Mouse (Mus musculus) midbrain, embryonic 12.5 days (tissue): ENCODE data around the gene Zfp189. TPM values are rescaled to one million over a fixed set of nuclear protein-coding genes. Genes with fewer than 3 reads are reported as not detected.

Source experiments
- ATAC-seq: fragments of 200-750 bp; cut with Nextera tagmentation; 2 replicates; pipeline ENCODE4 v1.8.0; 2017; ENCODE audit warnings: low read depth, moderate TSS enrichment, moderate library complexity; ENCODE audit not compliant: low FRiP score
- H3K27ac ChIP-seq: fragments of 300-500 bp; sonication (generic); replicated peaks from 2 replicates; pipeline ENCODE4 v1.5.1; 2016; ENCODE audit warnings: mild to moderate bottlenecking
- H3K27me3 ChIP-seq: fragments of 300-500 bp; sonication (generic); 2 replicates; pipeline ENCODE4 v1.6.1; 2016; ENCODE audit warnings: mild to moderate bottlenecking
- H3K36me3 ChIP-seq: fragments of 300-500 bp; sonication (generic); 2 replicates; pipeline ENCODE4 v1.6.1; 2016
- H3K4me1 ChIP-seq: fragments of 300-500 bp; sonication (generic); 2 replicates; pipeline ENCODE4 v1.6.1; 2016
- H3K4me2 ChIP-seq: fragments of 300-500 bp; sonication (generic); replicated peaks from 2 replicates; pipeline ENCODE4 v1.6.1; 2016; ENCODE audit warnings: mild to moderate bottlenecking, moderate library complexity
- H3K4me3 ChIP-seq: fragments of 300-500 bp; sonication (generic); 2 replicates; pipeline ENCODE4 v1.5.1; 2016; ENCODE audit warnings: mild to moderate bottlenecking
- H3K9ac ChIP-seq: fragments of 300-500 bp; sonication (generic); replicated peaks from 2 replicates; pipeline ENCODE4 v1.6.1; 2016; ENCODE audit warnings: mild to moderate bottlenecking, moderate library complexity
- H3K9me3 ChIP-seq: fragments of 300-500 bp; sonication (generic); 2 replicates; pipeline ENCODE4 v1.6.1; 2016; ENCODE audit warnings: mild to moderate bottlenecking
- WGBS: fragments of 180-500 bp; shearing (Covaris S2); methylation state at CpG from one replicate; pipeline ENCODE4 v1.1.7; 2016; 5-methylcytosine and 5-hydroxymethylcytosine counted together
- polyA plus RNA-seq: library from polyadenylated mRNA; unstranded; fragments of >200 nt; fragmentation: Nextera tagmentation; extraction: Ambion mirVana; gene quantifications from 2 replicates; pipeline ENCODE4 v1.2.1, GENCODE M21; 2016

Gene Zfp189
- polyA plus RNA-seq, 1 experiment from 2014 or later, result 15.2 TPM

DNA sequence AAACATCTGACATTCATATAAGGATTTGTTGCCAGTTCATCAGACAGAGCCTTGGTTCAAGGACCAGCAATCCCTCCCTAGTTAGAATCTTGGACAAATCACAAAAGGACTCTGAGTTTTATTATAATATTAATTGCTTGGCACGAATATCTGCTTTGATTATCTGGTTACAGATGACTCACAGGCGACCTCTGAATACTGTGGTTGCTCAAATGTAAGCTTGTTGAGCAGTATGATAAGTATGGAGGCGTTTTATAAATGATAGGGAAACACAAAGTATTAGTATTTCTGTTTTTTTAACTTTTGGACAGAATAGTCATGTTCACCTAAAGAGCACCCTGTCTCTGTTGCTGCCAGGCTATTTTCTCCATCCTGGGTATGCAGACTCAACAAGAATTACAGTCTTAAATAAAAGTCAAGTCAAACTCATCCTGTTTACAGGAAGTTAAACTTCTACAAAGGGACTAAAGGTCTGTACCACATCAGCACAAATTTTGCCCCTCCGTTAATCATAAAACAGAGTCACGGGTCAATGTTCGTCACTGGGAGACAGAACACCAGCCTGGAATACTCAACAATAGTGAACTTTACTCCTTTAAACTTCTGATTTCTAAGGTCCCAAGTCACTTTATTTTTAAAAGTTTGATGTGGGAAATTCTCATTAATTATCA lies 26.0 kb downstream of the Zfp189 start:
- Histone ChIP-seq H3K9me3 (no peaks in the 10 kb centered on the region), H3K27me3 (no peaks in the 10 kb centered on the region), H3K36me3 (no peaks in the 10 kb centered on the region), H3K4me2 (no peak overlapping the region), H3K4me1 (no peaks in the 10 kb centered on the region), H3K4me3 (no peak overlapping the region), H3K27ac (no peak overlapping the region), H3K9ac (no peak overlapping the region)
- no peak for ATAC-seq
- 78% methylated on average over 6 of the region's 6 CpGs for WGBS

- Histone ChIP-seq H3K4me1 (no peaks in the 10 kb centered on the region), H3K9me3 (no peaks in the 10 kb centered on the region), H3K9ac (no peak overlapping the region), H3K36me3 (no peaks in the 10 kb centered on the region), H3K27ac (no peak overlapping the region), H3K4me3 (no peak overlapping the region), H3K27me3 (no peaks in the 10 kb centered on the region), H3K4me2 (no peak overlapping the region)
- WGBS, result 91% methylated on average over 7 of the region's 7 CpGs
- ATAC-seq, result no peak
Measured at GRCm38 (mm10) chr4:49547544-49548219, 26.7 kb downstream of the Zfp189 start.

DNA sequence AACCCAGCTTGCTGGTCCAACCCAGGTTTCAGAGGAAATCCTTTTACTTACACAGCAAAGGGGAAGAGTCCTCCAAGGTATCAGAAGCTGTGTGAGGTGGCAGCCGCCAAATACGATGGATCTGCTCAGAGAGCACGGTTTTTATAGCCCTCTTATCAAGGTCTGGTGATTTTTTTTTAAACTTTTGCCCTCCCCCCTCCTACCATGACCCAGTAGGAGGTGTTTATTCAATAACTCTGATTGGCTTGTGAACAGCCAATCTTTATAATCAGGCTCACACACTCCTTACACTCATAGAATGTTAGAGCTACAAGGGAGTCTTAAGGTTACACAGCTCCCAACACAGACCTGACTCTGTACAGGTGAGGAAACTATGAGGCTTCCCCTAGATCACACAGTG lies 28.4 kb downstream of the Zfp189 start, which contains the start of gene Aldob:
TSS of gene Aldob (minus strand) at position 164 of the 400 bp plus-strand sequence.
- H3K4me1 ChIP-seq, result no peaks in the 10 kb centered on the region
- ATAC-seq, result no peak
- H3K9me3 ChIP-seq, result no peaks in the 10 kb centered on the region
- 60% methylated on average over 3 of the region's 3 CpGs for WGBS
- no peak within 1 kb of the TSS for H3K9ac ChIP-seq
- no peak within 1 kb of the TSS for H3K4me2 ChIP-seq
- no peaks in the 10 kb centered on the region for H3K36me3 ChIP-seq
- H3K4me3 ChIP-seq, result no peak within 1 kb of the TSS
- H3K27me3 ChIP-seq, result no peaks in the 10 kb centered on the region
- H3K27ac ChIP-seq, result no peak within 1 kb of the TSS

- H3K4me3 ChIP-seq, result no peak overlapping the region
- H3K36me3 ChIP-seq, result no peaks in the 10 kb centered on the region
- no peak overlapping the region for H3K9ac ChIP-seq
- H3K27me3 ChIP-seq, result no peaks in the 10 kb centered on the region
- ATAC-seq, result no peak
- no peaks in the 10 kb centered on the region for H3K4me1 ChIP-seq
- no peak overlapping the region for H3K4me2 ChIP-seq
- H3K27ac ChIP-seq, result no peak overlapping the region
- no peaks in the 10 kb centered on the region for H3K9me3 ChIP-seq
- 87% methylated on average over 5 of the region's 5 CpGs for WGBS
Measured at GRCm38 (mm10) chr4:49553380-49553779, 32.4 kb downstream of the Zfp189 start.

DNA sequence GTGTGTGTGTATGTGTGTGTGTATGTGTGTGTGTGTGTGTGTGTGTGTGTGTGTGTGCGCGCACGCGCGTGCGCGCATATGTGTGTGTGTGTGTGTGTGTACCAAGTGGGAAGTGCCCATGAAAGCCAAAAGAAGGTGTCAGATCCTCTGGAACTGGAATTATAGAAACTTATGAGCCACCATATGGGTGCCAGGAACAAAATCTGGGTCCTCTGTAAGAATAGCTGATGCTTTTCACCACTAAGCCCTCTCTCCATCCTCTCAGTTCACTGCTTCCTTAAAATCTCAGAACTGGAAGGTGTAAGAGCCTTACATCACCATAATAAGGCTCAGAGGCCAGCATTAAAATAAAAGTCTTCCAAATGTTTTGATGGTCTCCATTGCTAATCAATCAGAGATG lies 36.4 kb downstream of the Zfp189 start:
- Histone ChIP-seq H3K4me1 (no peaks in the 10 kb centered on the region), H3K27ac (no peak overlapping the region), H3K27me3 (no peaks in the 10 kb centered on the region), H3K9me3 (no peaks in the 10 kb centered on the region), H3K9ac (no peak overlapping the region), H3K36me3 (no peaks in the 10 kb centered on the region), H3K4me3 (no peak overlapping the region), H3K4me2 (no peak overlapping the region)
- ATAC-seq, result no peak
- WGBS, result 100% methylated on average over 7 of the region's 7 CpGs

DNA sequence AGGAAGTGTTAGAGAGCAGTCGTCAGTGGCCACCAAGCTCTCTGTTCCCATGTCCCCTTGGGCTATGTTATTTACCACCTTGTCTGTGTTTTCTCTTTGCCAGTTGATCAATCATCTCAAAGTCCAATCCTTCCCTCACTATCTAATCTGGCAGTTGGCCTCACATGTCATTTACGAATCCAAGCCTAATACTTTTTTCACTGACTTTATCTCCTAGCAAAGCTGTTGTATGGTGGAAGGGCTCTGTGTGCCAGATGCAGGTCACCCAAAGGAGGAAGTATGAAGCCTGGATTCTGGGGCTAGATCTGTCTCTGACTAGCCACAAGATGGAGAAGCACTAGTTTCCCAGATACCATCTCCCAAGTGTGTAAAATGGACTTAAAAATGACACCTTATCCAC lies 37.2 kb downstream of the Zfp189 start:
- Histone ChIP-seq H3K9me3 (no peaks in the 10 kb centered on the region), H3K4me3 (no peak overlapping the region), H3K36me3 (no peaks in the 10 kb centered on the region), H3K4me2 (no peak overlapping the region), H3K27me3 (no peaks in the 10 kb centered on the region), H3K27ac (no peak overlapping the region), H3K9ac (no peak overlapping the region), H3K4me1 (no peaks in the 10 kb centered on the region)
- no peak for ATAC-seq
- WGBS, result 93% methylated on average over 2 of the region's 2 CpGs

DNA sequence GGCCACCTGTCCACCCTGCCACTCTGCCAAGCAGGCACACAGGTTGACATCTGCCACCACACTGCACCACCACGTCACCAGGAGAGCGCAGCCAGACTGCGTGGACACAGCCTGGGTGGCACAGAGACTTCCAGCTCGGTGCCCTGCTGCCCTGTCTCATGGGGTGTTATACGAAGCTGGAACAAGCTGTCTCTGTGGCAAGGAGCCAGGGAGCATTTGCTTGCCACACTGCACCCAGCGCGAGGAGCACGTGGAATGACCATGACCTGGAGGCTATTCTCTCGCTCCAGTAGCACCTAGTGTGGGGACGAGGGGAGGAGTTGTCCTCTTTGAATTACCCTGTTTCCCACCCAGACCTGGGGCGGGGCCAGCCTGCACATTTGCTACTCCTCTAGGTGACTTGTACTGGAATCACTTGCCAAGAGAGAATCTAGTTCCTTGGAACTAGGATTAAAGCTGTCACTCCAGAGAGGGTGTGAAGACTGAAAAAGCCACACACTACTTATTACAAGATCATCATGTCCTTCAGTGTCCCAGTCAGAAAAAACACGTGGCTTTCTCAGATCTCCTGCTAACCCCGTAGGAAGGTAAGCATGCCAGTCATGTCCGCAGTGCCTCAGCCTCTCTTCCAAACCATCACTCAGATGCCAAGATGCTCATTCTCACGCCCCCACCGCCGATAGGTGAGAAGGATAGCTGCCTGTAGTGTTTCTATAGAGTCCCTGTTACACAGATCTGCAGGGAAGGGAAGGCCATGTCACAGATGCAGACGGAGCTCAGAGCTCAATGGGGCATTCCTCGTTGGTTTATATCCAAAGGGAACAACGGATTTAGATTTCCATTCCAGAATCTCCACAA lies 39.2 kb downstream of the Zfp189 start:
- no peak overlapping the region for H3K27ac ChIP-seq
- H3K36me3 ChIP-seq, result no peaks in the 10 kb centered on the region
- H3K27me3 ChIP-seq, result no peaks in the 10 kb centered on the region
- H3K4me3 ChIP-seq, result no peak overlapping the region
- H3K4me2 ChIP-seq, result no peak overlapping the region
- H3K4me1 ChIP-seq, result no peaks in the 10 kb centered on the region
- no peaks in the 10 kb centered on the region for H3K9me3 ChIP-seq
- WGBS, result 82% methylated on average over 20 of the region's 20 CpGs
- no peak for ATAC-seq
- H3K9ac ChIP-seq, result no peak overlapping the region

GRCm38 (mm10) chr4:49567613-49568012 lies 46.6 kb downstream of the Zfp189 start:
- H3K9ac ChIP-seq, result no peak overlapping the region
- no peaks in the 10 kb centered on the region for H3K4me1 ChIP-seq
- no peaks in the 10 kb centered on the region for H3K9me3 ChIP-seq
- no peaks in the 10 kb centered on the region for H3K27me3 ChIP-seq
- ATAC-seq, result peak; percentile 77
- H3K27ac ChIP-seq, result no peak overlapping the region
- H3K36me3 ChIP-seq, result no peaks in the 10 kb centered on the region
- H3K4me3 ChIP-seq, result no peak overlapping the region
- no peak overlapping the region for H3K4me2 ChIP-seq
- WGBS, result 20% methylated on average over 3 of the region's 3 CpGs

- no peak overlapping the region for H3K4me3 ChIP-seq
- no peaks in the 10 kb centered on the region for H3K4me1 ChIP-seq
- H3K9ac ChIP-seq, result no peak overlapping the region
- WGBS, result 90% methylated on average over 4 of the region's 4 CpGs
- no peaks in the 10 kb centered on the region for H3K36me3 ChIP-seq
- no peaks in the 10 kb centered on the region for H3K27me3 ChIP-seq
- H3K9me3 ChIP-seq, result no peaks in the 10 kb centered on the region
- H3K27ac ChIP-seq, result no peak overlapping the region
- ATAC-seq, result no peak
- no peak overlapping the region for H3K4me2 ChIP-seq
Measured at GRCm38 (mm10) chr4:49572194-49572593, 51.2 kb downstream of the Zfp189 start.

Other genes with a start within 250 kb of the Zfp189 start
- not detected in 2 replicates for gene Acnat2, start 113.0 kb upstream of the Zfp189 start, polyA plus RNA-seq
- gene Acnat1, start 47.3 kb upstream of the Zfp189 start, polyA plus RNA-seq, result not detected in 2 replicates
- 0.17 and 0.67 TPM in 2 replicates for gene Baat, start 14.6 kb upstream of the Zfp189 start, polyA plus RNA-seq
- 84.7 and 86.1 TPM in 2 replicates for gene Mrpl50, start 83 bp upstream of the Zfp189 start, polyA plus RNA-seq
- gene Aldob, start 28.4 kb downstream of the Zfp189 start, polyA plus RNA-seq, result 0.29 TPM in 1 of 2 replicates, not detected in the other
- 27.0 and 28.7 TPM in 2 replicates for gene Tmem246, start 76.7 kb downstream of the Zfp189 start, polyA plus RNA-seq
- 68.2 and 70.5 TPM in 2 replicates for gene Rnf20, start 110.8 kb downstream of the Zfp189 start, polyA plus RNA-seq
- 0.05 and 0.21 TPM in 2 replicates for gene Ppp3r2, start 160.8 kb downstream of the Zfp189 start, polyA plus RNA-seq